Comparison of ENCODE assay signal across 36 mouse cellular contexts in the genomic region with DNA sequence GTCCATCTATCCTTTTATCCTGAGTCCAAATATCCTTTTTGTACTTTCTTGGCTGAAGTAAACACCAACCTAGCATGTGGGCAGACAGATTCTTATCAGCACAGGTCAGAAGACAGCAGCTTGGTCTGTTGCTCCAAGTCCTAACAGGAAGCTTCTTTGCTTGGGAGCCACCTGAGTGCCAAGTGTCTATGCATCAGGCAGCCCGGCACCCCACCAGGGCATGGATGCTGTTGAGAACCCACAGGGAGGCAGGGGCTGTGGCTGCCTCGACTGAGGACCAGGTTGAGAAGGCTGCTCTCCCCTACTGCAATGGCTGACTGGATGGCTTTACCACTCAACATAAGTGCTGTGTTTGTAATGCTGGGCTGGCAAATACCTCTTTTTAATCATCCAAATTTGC. TPM values are rescaled to one million over a fixed set of nuclear protein-coding genes. Genes with fewer than 3 reads are reported as not detected.
"Had no signal": no experiment of that assay in that cellular context is flagged by ENCODE, and none has a peak within 500 bp of the region (broad histone marks: within the 10 kb centered on the region; RNA-seq: fewer than 3 reads in every experiment).

No protein-coding gene starts in this region.

- DNase-seq: heart, postnatal 10 days; heart, postnatal 14 days; heart, postnatal 4 days; kidney, adult 11 months; kidney, adult 18-20 months; kidney, adult 2 months; kidney, adult 8-10 months; kidney, adult 9 months; kidney, postnatal 10 days; kidney, postnatal 14 days; kidney, postnatal 25 days; kidney, postnatal 36 days; kidney, postnatal 4 days; layer of hippocampus, adult 9-11 months; layer of hippocampus, postnatal 36 days had no signal

- H3K27ac ChIP-seq: heart, embryonic 13.5 days; heart, embryonic 15.5 days; hindbrain, embryonic 10.5 days; hindbrain, embryonic 12.5 days; hindbrain, embryonic 13.5 days; hindbrain, embryonic 14.5 days; hindbrain, embryonic 15.5 days; hindbrain, postnatal 0 days; intestine, embryonic 15.5 days; kidney, embryonic 15.5 days; kidney, postnatal 0 days; layer of hippocampus, adult 2 months; left cerebral cortex, adult 2 months had no signal

- H3K4me3 ChIP-seq: heart, embryonic 12.5 days; heart, embryonic 13.5 days; heart, embryonic 15.5 days; hindbrain, embryonic 10.5 days; hindbrain, embryonic 12.5 days; hindbrain, embryonic 13.5 days; hindbrain, embryonic 15.5 days; intestine, embryonic 15.5 days; kidney, embryonic 15.5 days; layer of hippocampus, adult 2 months; left cerebral cortex, adult 2 months had no signal

- H3K27me3 ChIP-seq: heart, embryonic 12.5 days; heart, embryonic 13.5 days; heart, embryonic 15.5 days; hindbrain, embryonic 12.5 days; hindbrain, embryonic 13.5 days; hindbrain, embryonic 15.5 days; intestine, embryonic 15.5 days; kidney, embryonic 15.5 days had no signal

- H3K9me3 ChIP-seq: heart, embryonic 12.5 days; heart, embryonic 13.5 days; heart, embryonic 15.5 days; hindbrain, embryonic 10.5 days; hindbrain, embryonic 12.5 days; hindbrain, embryonic 13.5 days; hindbrain, embryonic 15.5 days; intestine, embryonic 15.5 days; kidney, embryonic 15.5 days had no signal

- H3K4me1 ChIP-seq: heart, embryonic 12.5 days; heart, embryonic 13.5 days; heart, embryonic 15.5 days; hindbrain, embryonic 10.5 days; hindbrain, embryonic 12.5 days; hindbrain, embryonic 13.5 days; hindbrain, embryonic 15.5 days; intestine, embryonic 15.5 days; kidney, embryonic 15.5 days had no signal

RNA-seq across cellular contexts. Expression of gene Treml1, which starts 28.9 kb away (rescaled TPM):
- total RNA-seq: layer of hippocampus, adult 2 months; layer of hippocampus, postnatal 10 days; layer of hippocampus, postnatal 25 days; layer of hippocampus, postnatal 36 days had no signal
- polyA plus RNA-seq: hindbrain, postnatal 0 days; inflammation-experienced regulatory T-cells, adult 6 months; large intestine, adult 2 months had no signal

RNA-seq across cellular contexts. Expression of gene Trem2, which starts 42.5 kb away (rescaled TPM):
- total RNA-seq: hematopoietic stem cell, adult 5-6 weeks had no signal
- polyA plus RNA-seq: inflammation-experienced regulatory T-cells, adult 6 months had no signal

RNA-seq across cellular contexts. Expression of gene Apobec2, which starts 44.1 kb away (rescaled TPM):
- total RNA-seq: hematopoietic stem cell, adult 5-6 weeks; layer of hippocampus, adult 18-20 months; layer of hippocampus, postnatal 36 days; left cerebral cortex, adult 18-20 months; left cerebral cortex, adult 2 months had no signal
